Mouse (Mus musculus) thymus, adult 2 months (tissue): ENCODE results near the gene Gjb4. TPM values are rescaled to one million over a fixed set of nuclear protein-coding genes. Genes with fewer than 3 reads are reported as not detected.

Experiments
- DNase-seq: peaks from one replicate; pipeline ENCODE4 v3.0.0; 2021
- H3K27ac ChIP-seq: fragments of 200-500 bp; 2 replicates; pipeline ENCODE4 v1.5.1; 2012; ENCODE audit warnings: low read length, control low read depth; ENCODE audit not compliant: control insufficient read depth, insufficient read depth
- H3K27me3 ChIP-seq: fragments of 200-500 bp; 2 replicates; pipeline ENCODE4 v1.6.1; 2012; ENCODE audit warnings: mild to moderate bottlenecking, low read length, moderate library complexity, mixed read lengths; ENCODE audit not compliant: control insufficient read depth, insufficient read depth
- H3K36me3 ChIP-seq: fragments of 200-500 bp; 2 replicates; pipeline ENCODE4 v1.6.1; 2012; ENCODE audit warnings: mild to moderate bottlenecking, low read length, moderate library complexity; ENCODE audit not compliant: control insufficient read depth, insufficient read depth
- H3K4me1 ChIP-seq: fragments of 200-500 bp; replicated peaks from 2 replicates; pipeline ENCODE4 v1.6.1; 2012; ENCODE audit warnings: low read length; ENCODE audit not compliant: control insufficient read depth, insufficient read depth
- H3K4me3 ChIP-seq: fragments of 200-500 bp; 2 replicates; pipeline ENCODE4 v1.5.1; 2012; ENCODE audit warnings: mild to moderate bottlenecking, low read length, control low read depth, moderate library complexity; ENCODE audit not compliant: control insufficient read depth, insufficient read depth
- CTCF ChIP-seq: fragments of 200-500 bp; IDR thresholded peaks from 2 replicates; pipeline ENCODE4 v1.5.1; 2012; ENCODE audit warnings: mild to moderate bottlenecking, control low read depth, low read length, moderate library complexity, borderline replicate concordance; ENCODE audit not compliant: control insufficient read depth, poor library complexity, insufficient read depth; ENCODE audit errors: extremely low read depth
- POLR2A ChIP-seq: fragments of 200-500 bp; IDR thresholded peaks from 2 replicates; pipeline ENCODE4 v1.6.1; 2012; ENCODE audit warnings: mild to moderate bottlenecking, low read length, control low read depth, moderate library complexity; ENCODE audit not compliant: control insufficient read depth, poor library complexity, insufficient read depth; ENCODE audit errors: extremely low read depth
- WGBS: fragments of 180-500 bp; shearing (Covaris S2); methylation state at CpG from one replicate; pipeline ENCODE4 v1.1.7; 2018; 5-methylcytosine and 5-hydroxymethylcytosine counted together
- polyA plus RNA-seq: library from polyadenylated mRNA; depleted of rRNA; stranded (reverse); fragments of >200 nt; gene quantifications from 2 replicates; pipeline ENCODE4 v1.2.3, GENCODE M21; 2012; rRNA removed

Gene Gjb4
- polyA plus RNA-seq, 1 experiment = 0.49 TPM

GRCm38 (mm10) chr4:127303796-127304195, 50.1 kb downstream of the Gjb4 start:
- no peaks in the 10 kb centered on the region for H3K36me3 ChIP-seq
- no peak for DNase-seq
- no peaks in the 10 kb centered on the region for H3K27me3 ChIP-seq
- no peak for TF ChIP-seq POLR2A
- no peak for TF ChIP-seq CTCF
- H3K27ac ChIP-seq = no peak overlapping the region
- no peaks in the 10 kb centered on the region for H3K4me1 ChIP-seq
- H3K4me3 ChIP-seq = no peak overlapping the region
- WGBS = 59% methylated on average over 3 of the region's 3 CpGs

Other genes with a start within 250 kb of the Gjb4 start
- 11.3 and 11.9 TPM in 2 replicates for gene Tmem35b, start 230.4 kb downstream of the Gjb4 start, polyA plus RNA-seq
- gene Dlgap3, start 184.9 kb downstream of the Gjb4 start, polyA plus RNA-seq = 2.6 and 3.6 TPM in 2 replicates
- gene Smim12, start 110.3 kb downstream of the Gjb4 start, polyA plus RNA-seq = 28.9 and 32.5 TPM in 2 replicates
- 8.4 and 13.4 TPM in 2 replicates for gene Gja4, start 40.0 kb downstream of the Gjb4 start, polyA plus RNA-seq
- gene Gjb3, start 23.2 kb downstream of the Gjb4 start, polyA plus RNA-seq = 1.8 and 2.0 TPM in 2 replicates
- gene Gjb5, start 4.1 kb upstream of the Gjb4 start, polyA plus RNA-seq = 0.27 and 0.78 TPM in 2 replicates